Mouse (Mus musculus) liver, embryonic 13.5 days (tissue): ENCODE results near the gene Snapc5. TPM values are rescaled to one million over a fixed set of nuclear protein-coding genes. Genes with fewer than 3 reads are reported as not detected.
"Not testable (repeated sequence)": the region's sequence is repeated elsewhere in the genome, so short reads cannot be mapped to it uniquely, and the experiment has no call there.

Experiments used
- ATAC-seq: fragments of 200-750 bp; cut with Nextera tagmentation; 2 replicates; pipeline ENCODE4 v1.8.0; 2017; ENCODE audit warnings: low read depth, mild to moderate bottlenecking, moderate number of reproducible peaks, moderate library complexity
- DNase-seq: peaks from one replicate; pipeline ENCODE4 v3.0.0; 2022
- H3K27ac ChIP-seq: fragments of 300-500 bp; sonication (generic); 2 replicates; pipeline ENCODE4 v1.5.1; 2015; ENCODE audit warnings: moderate library complexity, mild to moderate bottlenecking, inconsistent platforms
- H3K27me3 ChIP-seq: fragments of 300-500 bp; sonication (generic); 2 replicates; pipeline ENCODE4 v1.6.1; 2015; ENCODE audit warnings: mild to moderate bottlenecking, inconsistent platforms
- H3K36me3 ChIP-seq: fragments of 300-500 bp; sonication (generic); 2 replicates; pipeline ENCODE4 v1.6.1; 2015; ENCODE audit warnings: mild to moderate bottlenecking, inconsistent platforms
- H3K4me1 ChIP-seq: fragments of 300-500 bp; sonication (generic); replicated peaks from 2 replicates; pipeline ENCODE4 v1.6.1; 2015; ENCODE audit warnings: inconsistent platforms
- H3K4me2 ChIP-seq: fragments of 300-500 bp; sonication (generic); 2 replicates; pipeline ENCODE4 v1.6.1; 2015; ENCODE audit warnings: inconsistent platforms, mild to moderate bottlenecking, moderate library complexity
- H3K4me3 ChIP-seq: fragments of 300-500 bp; sonication (generic); replicated peaks from 2 replicates; pipeline ENCODE4 v1.5.1; 2015; ENCODE audit warnings: mild to moderate bottlenecking, inconsistent platforms
- H3K9ac ChIP-seq: fragments of 300-500 bp; sonication (generic); 2 replicates; pipeline ENCODE4 v1.6.1; 2015; ENCODE audit warnings: mild to moderate bottlenecking, inconsistent platforms
- H3K9me3 ChIP-seq: fragments of 300-500 bp; sonication (generic); replicated peaks from 2 replicates; pipeline ENCODE4 v1.6.1; 2016; ENCODE audit warnings: inconsistent platforms
- WGBS: fragments of 180-500 bp; shearing (Covaris S2); methylation state at CpG from one replicate; pipeline ENCODE4 v1.1.7; 2015; ENCODE audit not compliant: insufficient replicate concordance; 5-methylcytosine and 5-hydroxymethylcytosine counted together
- polyA plus RNA-seq: library from polyadenylated mRNA; unstranded; fragments of >200 nt; fragmentation: Nextera tagmentation; extraction: Ambion mirVana; gene quantifications from 2 replicates; pipeline ENCODE4 v1.2.1, GENCODE M21; 2015

Snapc5 gene
- polyA plus RNA-seq, 1 experiment from 2014 or later = 16.6 TPM

- Histone ChIP-seq H3K4me3 (peak overlapping the region; percentile 89), H3K9me3 (no peaks in the 10 kb centered on the region), H3K9ac (peak overlapping the region; percentile 94), H3K27ac (peak overlapping the region; percentile 64), H3K36me3 (peaks cover 50% of the 10 kb centered on the region), H3K4me2 (peak overlapping the region; percentile 77), H3K27me3 (no peaks in the 10 kb centered on the region), H3K4me1 (peaks cover 66% of the 10 kb centered on the region)
- DNase-seq (no peak), ATAC-seq (no peak)
- 27% methylated on average over 8 of the region's 8 CpGs for WGBS
Observed at GRCm38 (mm10) chr9:64174766-64175165, 4.3 kb upstream of the Snapc5 start.

- peaks cover 56% of the 10 kb centered on the region for H3K36me3 ChIP-seq
- peak overlapping the region; percentile 64 for H3K27ac ChIP-seq
- WGBS = 76% methylated on average over 11 of the region's 11 CpGs
- H3K4me1 ChIP-seq = peaks cover 67% of the 10 kb centered on the region
- H3K9ac ChIP-seq = peak overlapping the region; percentile 94
- H3K9me3 ChIP-seq = no peaks in the 10 kb centered on the region
- peak overlapping the region; percentile 89 for H3K4me3 ChIP-seq
- no peaks in the 10 kb centered on the region for H3K27me3 ChIP-seq
- H3K4me2 ChIP-seq = peak overlapping the region; percentile 77
- DNase-seq (no peak), ATAC-seq (no peak)
Observed at GRCm38 (mm10) chr9:64175378-64175777, 3.7 kb upstream of the Snapc5 start.

GRCm38 (mm10) chr9:64178610-64178973 lies 482 bp upstream of the Snapc5 start:
- Histone ChIP-seq H3K4me1 (peaks cover 48% of the 10 kb centered on the region), H3K27ac (peak overlapping the region; percentile 80), H3K36me3 (peaks cover 81% of the 10 kb centered on the region), H3K9ac (peak overlapping the region; percentile 87), H3K9me3 (no peaks in the 10 kb centered on the region), H3K27me3 (no peaks in the 10 kb centered on the region), H3K4me3 (peak overlapping the region; percentile 80), H3K4me2 (peak overlapping the region; percentile 81)
- DNase-seq (no peak), ATAC-seq (peak; percentile 63)
- WGBS = 22% methylated on average over 3 of the region's 3 CpGs

- not testable (repeated sequence) for H3K27me3 ChIP-seq, H3K9me3 ChIP-seq, ATAC-seq, DNase-seq, H3K4me2 ChIP-seq, H3K9ac ChIP-seq, H3K4me3 ChIP-seq, H3K27ac ChIP-seq
- 84% methylated on average over 5 of the region's 5 CpGs for WGBS
- Histone ChIP-seq H3K4me1 (peaks cover 24% of the 10 kb centered on the region), H3K36me3 (peaks cover 66% of the 10 kb centered on the region)
Observed at GRCm38 (mm10) chr9:64183295-64183694, 4.2 kb downstream of the Snapc5 start.

- Histone ChIP-seq H3K9me3 (no peaks in the 10 kb centered on the region), H3K27ac (no peak overlapping the region), H3K4me3 (no peak overlapping the region), H3K27me3 (no peaks in the 10 kb centered on the region), H3K4me2 (no peak overlapping the region), H3K9ac (no peak overlapping the region), H3K4me1 (peaks cover 17% of the 10 kb centered on the region), H3K36me3 (peaks cover 59% of the 10 kb centered on the region)
- ATAC-seq = no peak
- WGBS = 86% methylated on average over 5 of the region's 5 CpGs
- no peak for DNase-seq
Observed at GRCm38 (mm10) chr9:64184166-64184840, 5.2 kb downstream of the Snapc5 start.

- Histone ChIP-seq H3K36me3 (peaks cover 36% of the 10 kb centered on the region), H3K4me3 (no peak overlapping the region), H3K9me3 (no peaks in the 10 kb centered on the region), H3K4me2 (no peak overlapping the region), H3K27me3 (no peaks in the 10 kb centered on the region), H3K4me1 (no peaks in the 10 kb centered on the region), H3K27ac (no peak overlapping the region), H3K9ac (no peak overlapping the region)
- 92% methylated on average over 1 of the region's 1 CpGs for WGBS
- DNase-seq (no peak), ATAC-seq (no peak)
Observed at GRCm38 (mm10) chr9:64193879-64194278, 14.8 kb downstream of the Snapc5 start.

- Histone ChIP-seq H3K27me3 (no peaks in the 10 kb centered on the region), H3K4me2 (no peak overlapping the region), H3K4me3 (no peak overlapping the region), H3K9me3 (no peaks in the 10 kb centered on the region), H3K4me1 (no peaks in the 10 kb centered on the region), H3K36me3 (peaks cover 28% of the 10 kb centered on the region), H3K9ac (no peak overlapping the region), H3K27ac (no peak overlapping the region)
- DNase-seq (no peak), ATAC-seq (no peak)
- 78% methylated on average over 4 of the region's 4 CpGs for WGBS
Observed at GRCm38 (mm10) chr9:64195554-64195953, 16.5 kb downstream of the Snapc5 start.

GRCm38 (mm10) chr9:64197524-64197923 lies 18.4 kb downstream of the Snapc5 start:
- peaks cover 13% of the 10 kb centered on the region for H3K36me3 ChIP-seq
- no peak for ATAC-seq

GRCm38 (mm10) chr9:64198068-64198762 lies 19.1 kb downstream of the Snapc5 start:
- Histone ChIP-seq H3K4me3 (no peak overlapping the region), H3K9me3 (no peaks in the 10 kb centered on the region), H3K27ac (no peak overlapping the region), H3K4me2 (no peak overlapping the region), H3K9ac (no peak overlapping the region), H3K36me3 (peaks cover 14% of the 10 kb centered on the region; the same call in 1 of the 2 replicates), H3K4me1 (no peaks in the 10 kb centered on the region), H3K27me3 (no peaks in the 10 kb centered on the region)
- no peak for DNase-seq
- no peak for ATAC-seq
- WGBS = 78% methylated on average over 5 of the region's 5 CpGs

More at GRCm38 (mm10) chr9:64197524-64197923, 18.4 kb downstream of the Snapc5 start:
- no peaks in the 10 kb centered on the region for H3K4me1 ChIP-seq
- no peak overlapping the region for H3K4me2 ChIP-seq
- no peak overlapping the region for H3K4me3 ChIP-seq
- no peaks in the 10 kb centered on the region for H3K9me3 ChIP-seq
- no peak overlapping the region for H3K9ac ChIP-seq
- no peak overlapping the region for H3K27ac ChIP-seq
- H3K27me3 ChIP-seq = no peaks in the 10 kb centered on the region
- DNase-seq = no peak
- WGBS = 80% methylated on average over 8 of the region's 8 CpGs

GRCm38 (mm10) chr9:64198763-64199418 lies 19.8 kb downstream of the Snapc5 start:
- H3K27ac ChIP-seq, H3K9ac ChIP-seq, ATAC-seq: not testable (repeated sequence)

GRCm38 (mm10) chr9:64199897-64200296 lies 20.8 kb downstream of the Snapc5 start:
- H3K27ac ChIP-seq = no peak overlapping the region

More at GRCm38 (mm10) chr9:64198763-64199418, 19.8 kb downstream of the Snapc5 start:
- not testable (repeated sequence) for DNase-seq, H3K4me1 ChIP-seq, H3K4me3 ChIP-seq, H3K27me3 ChIP-seq, H3K4me2 ChIP-seq, H3K9me3 ChIP-seq, H3K36me3 ChIP-seq
- WGBS = 77% methylated on average over 7 of the region's 7 CpGs

More at GRCm38 (mm10) chr9:64199897-64200296, 20.8 kb downstream of the Snapc5 start:
- WGBS = 50% methylated on average over 2 of the region's 2 CpGs
- Histone ChIP-seq H3K4me2 (no peak overlapping the region), H3K27me3 (no peaks in the 10 kb centered on the region), H3K4me1 (no peaks in the 10 kb centered on the region), H3K4me3 (no peak overlapping the region), H3K9ac (no peak overlapping the region), H3K9me3 (no peaks in the 10 kb centered on the region), H3K36me3 (peaks cover 14% of the 10 kb centered on the region; the same call in 1 of the 2 replicates)
- no peak for DNase-seq
- no peak for ATAC-seq
